Mouse (Mus musculus): Measurements from ENCODE around the gene Gm3336.

Gm3336 gene

DNA sequence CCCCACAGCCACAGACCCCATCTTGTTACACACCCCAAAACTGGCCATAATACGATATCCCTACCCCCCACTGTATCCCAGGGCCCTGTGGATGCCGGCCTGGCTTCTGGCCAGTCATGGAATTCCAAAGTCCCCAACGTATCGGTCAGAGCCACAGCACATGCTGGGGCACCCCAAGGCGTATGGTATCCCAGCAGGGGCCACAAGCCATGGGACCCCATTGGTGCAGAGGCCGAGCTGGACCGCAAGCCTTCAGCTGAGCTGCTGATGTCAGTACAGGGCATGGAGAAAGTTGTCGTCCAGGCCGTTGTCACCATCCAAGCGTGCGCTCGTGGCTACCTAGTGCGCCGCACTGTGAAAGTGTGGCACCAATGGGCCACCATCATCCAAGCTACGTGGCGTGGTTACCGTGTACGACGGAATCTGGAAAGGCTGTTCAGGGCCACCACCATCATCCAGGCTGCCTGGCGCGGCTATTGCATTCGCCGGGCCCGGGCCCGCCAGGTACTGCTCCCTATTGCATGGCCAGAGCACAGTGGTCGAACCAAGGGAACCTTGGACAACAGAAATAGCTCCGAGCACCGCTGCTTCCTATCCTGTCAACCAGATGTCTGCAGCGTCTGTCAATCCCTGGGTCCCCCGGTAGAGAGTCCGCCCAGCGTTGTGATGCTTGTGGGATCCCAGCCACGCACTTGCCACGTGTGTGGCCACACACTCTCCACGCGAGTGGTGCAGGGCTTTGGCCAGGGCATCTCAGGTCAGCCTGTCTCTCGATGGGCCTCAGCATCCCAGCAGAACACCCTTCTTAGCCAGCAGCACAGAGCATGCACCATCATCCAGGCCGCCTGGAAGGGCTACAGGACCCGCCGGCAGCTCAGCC is 1.6 kb upstream of the Gm3336 start:
- no peak for DNase-seq (ENCODE audit: low spot score in 2 of 2)

DNA sequence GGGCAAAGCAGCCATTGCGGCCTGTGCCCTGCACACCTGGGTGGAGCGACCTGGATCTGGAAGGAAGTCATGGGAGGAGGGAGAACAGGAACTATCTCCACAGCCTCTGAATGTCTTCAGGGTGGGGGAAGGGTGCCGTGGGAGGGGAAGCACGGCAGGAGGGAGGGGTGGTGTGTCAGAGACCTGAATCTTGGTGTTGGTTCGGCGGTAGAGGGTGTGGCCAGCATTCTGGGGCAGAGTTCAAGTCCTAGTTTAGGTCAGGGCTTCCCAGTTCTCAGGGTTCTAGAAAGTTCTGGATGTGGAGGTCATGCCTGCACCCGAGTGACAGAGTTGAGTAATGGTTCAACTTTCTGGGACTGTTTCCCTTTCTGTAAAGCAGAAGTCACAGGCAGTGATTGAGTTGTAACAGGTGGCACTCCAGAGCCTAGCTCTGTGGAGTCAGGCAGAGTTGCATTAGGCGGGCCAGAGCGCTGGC is 1.5 kb downstream of the Gm3336 start:
- no peak for DNase-seq (ENCODE audit: low spot score in 2 of 2)

DNA sequence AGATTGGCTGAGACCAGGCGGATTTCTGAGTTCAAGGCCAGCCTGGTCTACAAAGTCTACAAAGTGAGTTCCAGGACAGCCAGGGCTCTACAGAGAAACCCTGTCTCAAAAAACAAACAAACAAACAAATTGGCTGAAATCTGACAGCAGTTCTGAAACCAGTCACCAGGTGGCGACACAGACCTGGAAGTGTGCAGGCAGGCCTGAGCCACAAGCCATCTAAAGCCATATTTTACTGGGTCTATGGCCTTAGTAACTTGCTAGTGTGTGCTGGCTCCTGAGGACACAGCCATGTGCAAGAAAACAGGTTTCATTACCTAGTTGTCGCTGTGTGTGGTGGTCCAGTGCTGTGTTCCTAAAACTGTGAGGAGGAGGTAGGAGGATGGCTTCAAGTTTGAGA is 2.4 kb downstream of the Gm3336 start:
- peak in 1 of 2 experiments; percentile 73 for DNase-seq (ENCODE audit: low spot score in 2 of 2)

DNA sequence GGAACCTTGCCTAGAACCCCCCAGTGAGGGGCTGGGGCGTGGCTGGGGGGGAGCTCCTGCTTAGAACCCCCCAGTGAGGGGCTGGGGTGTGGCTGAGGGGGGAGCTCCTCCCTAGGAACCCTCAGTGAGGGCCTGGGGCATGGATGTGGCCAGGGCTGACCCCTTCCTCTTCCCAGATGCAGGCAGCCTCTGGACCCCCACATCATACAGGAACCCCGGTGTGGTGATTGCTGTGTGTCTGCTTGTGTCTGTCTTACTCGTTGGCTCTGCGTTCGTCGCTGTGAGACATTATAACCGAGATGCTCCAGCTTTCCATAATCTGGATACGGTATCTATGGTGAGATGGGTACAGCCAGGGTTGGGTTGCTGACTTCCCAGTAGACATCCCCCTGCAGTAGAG is 3.3 kb downstream of the Gm3336 start:
- no peak for DNase-seq (ENCODE audit: low spot score in 2 of 2)

DNA sequence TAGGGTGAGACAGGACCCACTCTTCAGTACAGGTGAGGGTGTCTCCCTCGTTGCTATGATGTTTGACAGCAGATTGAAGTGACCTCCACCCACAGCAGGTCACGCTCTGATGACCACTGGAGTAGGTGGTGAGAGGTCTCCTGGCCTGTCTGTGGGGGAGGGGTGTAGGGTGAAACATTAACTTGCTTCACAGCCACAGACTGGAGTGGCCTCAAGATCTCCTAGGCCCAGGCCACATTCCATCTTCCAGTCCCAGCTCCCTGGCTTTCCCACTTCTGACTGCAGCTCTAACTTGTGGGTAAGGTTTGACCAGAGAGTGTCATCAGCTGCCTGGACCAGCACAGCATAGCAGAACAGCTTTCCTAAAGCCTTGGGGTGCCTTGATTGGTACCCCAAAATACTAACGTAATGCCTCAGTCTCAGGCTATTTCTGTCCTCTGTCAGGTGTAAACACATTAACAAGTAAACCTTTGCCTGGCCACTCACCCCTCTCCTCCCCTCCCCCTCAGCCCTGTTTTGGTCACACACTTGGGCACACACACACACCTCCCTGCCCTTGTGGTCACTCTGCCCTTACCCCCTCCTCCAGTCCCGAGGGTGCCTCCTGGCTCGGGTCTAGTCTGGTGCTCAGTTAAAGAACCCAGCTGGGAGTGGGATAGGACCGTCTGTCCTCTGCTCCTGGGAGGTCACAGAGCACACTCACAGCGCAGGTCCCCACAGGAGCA is 5.3 kb downstream of the Gm3336 start, which contains the start of gene Pde4c:
Pde4c (plus strand) TSS at position 235 of the 725 bp plus-strand sequence.
- DNase-seq (ENCODE audit: low spot score in 2 of 2): no peak

DNA sequence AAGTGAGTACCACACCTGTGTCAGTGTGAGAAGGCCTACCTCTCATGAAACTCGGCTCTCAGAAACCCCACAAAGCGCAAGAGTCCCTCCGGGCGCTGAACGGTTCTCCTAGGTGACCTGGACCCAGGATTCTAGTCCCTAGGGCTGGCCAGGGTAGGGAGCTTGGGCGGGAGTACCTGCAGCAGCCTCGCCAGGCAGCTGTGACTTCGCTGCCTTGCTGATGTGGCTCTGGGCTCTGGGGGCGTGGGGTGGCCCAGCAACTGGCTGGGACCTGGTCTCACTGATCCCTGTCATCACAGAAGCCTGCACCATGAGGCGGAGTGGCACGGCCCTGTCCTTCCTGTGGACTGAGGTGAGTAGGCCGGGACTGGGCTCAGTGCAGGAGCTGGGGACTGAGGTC is 5.9 kb downstream of the Gm3336 start:
- DNase-seq (ENCODE audit: low spot score in 2 of 2): no peak

DNA sequence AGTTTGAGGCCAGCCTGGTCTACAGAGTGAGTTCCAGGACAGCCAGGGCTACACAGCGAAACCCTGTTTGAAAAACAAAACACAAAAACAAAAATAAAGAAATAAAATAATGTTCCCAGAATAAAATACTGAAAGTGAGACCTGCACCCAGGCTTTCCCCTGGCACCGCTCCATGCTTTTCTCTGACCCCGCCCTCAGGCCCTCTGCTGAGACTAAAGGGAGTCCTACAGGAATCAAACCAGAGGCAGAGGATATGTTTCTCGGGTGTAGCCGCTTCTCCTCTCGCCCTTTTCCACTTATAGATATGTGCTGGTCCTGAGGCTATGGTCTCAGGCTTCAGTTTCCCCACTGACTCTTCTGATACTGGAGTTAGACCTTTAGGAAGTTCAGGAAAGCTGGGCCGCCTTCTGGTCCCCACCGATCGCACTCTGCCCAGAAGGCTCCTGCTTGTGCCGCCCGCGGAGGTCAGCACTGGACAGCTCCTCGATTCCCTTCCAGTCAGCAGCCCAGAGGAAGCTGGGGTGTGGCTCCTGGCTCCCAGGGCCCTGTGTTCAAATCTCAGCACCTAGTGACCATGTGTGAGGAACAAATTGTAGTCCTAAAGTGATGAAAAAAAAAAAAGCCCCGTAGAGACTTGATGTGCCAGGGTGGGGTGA is 7.6 kb downstream of the Gm3336 start:
- DNase-seq (ENCODE audit: low spot score in 2 of 2): no peak

DNA sequence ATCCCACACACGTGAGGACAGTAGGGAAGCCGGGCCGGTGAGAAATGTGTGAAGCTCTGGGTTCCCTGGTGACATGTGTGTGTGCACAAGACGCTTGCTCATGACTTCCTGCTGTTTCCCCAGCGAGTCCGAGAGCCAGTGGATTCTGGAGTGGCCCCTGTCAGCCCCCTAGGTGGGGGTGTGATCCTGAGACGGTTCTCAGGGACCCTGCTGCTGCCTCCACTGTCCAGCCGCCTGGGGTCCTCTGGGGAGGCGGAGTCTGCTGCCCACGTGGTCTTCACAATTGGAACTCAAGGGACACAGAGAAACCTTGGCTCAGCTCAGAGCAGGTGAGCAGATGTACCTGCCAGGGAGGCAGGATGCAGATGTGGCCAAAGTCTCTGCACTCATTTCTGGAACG is 8.4 kb downstream of the Gm3336 start:
- DNase-seq (ENCODE audit: low spot score in 2 of 2): no peak

DNA sequence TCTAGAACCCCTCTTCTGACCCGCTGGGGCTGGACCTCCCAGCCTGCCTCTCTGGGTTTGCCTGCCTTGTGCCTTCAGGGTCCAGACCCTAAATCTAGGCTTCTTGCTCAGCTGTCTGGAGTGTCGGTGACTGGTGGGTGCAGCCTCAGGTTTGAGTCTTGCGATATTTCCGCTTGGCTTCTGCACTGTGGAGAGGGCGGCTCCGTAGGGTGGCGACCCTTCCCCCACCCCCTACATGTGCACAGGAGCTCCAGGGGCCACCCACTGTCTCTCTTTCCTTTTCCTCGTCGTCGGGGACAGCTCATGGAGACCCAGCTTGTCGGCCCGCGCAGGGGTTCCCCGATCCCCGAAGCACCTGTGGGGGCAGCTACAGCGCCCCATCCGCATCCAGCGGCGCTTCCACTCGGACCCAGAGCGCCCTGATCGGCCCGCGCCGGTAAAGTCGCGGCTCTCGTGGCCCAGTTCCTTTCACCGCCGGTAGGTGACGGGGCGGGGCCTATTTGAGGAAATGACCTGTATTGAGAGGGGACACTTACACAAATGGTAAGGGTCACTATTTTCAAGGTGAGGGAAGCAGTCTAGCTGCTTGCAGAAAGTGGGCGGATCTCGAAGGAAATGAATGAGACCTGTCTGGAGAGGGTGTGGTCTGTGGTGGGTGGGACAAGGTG is 11.6 kb downstream of the Gm3336 start:
- DNase-seq (ENCODE audit: low spot score in 2 of 2): no peak

DNA sequence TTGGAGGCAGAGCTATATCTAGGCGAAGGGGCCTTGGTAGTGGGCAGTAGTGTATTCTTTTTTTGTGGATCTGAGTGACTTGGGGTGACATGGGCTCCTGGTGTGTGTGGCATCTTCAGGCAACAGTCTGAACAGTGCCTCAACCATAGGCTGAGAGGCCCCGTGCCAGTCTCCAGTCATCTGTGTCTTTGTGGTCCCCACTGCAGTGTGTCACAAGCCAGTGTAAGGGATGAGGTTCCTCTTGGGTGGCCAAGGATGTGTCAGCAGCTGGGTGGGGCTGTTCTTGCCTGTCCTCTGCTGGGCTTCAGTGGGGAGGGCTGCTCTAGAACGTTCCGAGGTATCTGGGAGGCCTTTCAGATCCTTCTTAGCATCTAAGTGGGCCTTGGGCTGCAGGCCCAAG is 12.6 kb downstream of the Gm3336 start:
- DNase-seq (ENCODE audit: low spot score in 2 of 2): no peak

DNA sequence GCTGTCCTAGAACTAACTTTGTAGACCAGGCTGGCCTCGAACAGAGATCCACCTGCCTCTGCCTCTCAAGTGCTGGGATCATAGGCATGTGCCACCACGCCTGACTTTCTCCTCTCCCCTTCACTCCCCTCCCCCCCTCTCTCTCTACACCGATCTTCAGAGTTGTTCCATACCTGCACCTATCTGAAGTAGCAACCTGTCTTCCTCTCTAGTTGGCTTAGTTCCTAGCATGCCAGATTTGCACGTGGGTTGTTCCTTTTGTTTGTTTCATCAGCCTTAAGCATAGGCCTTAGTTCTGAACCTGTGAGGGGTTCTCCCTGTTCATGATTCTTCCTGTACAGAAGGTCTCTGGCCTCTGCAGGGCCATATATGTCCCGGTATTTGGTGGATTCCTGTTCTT is 19.4 kb downstream of the Gm3336 start:
- DNase-seq (ENCODE audit: low spot score in 2 of 2): no peak

DNA sequence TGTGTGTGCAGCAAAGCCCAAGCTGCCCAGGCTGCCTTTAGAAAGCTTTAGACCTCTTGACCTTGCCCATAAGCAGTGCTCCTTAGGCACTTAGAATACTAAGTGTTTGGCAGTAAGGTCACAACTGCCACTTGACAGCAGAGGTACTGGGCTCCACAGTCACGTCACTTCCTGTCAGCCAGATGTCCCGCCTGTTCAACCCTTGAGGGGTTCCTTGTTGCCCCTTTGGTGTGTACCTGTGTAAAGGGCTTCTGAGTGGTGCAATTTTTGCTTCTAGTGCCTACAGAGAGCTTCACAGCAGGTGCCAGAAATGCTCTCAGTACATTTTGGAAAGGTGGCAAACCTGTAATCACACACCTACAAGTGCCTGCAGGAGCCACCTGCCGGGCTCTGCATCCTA is 19.9 kb downstream of the Gm3336 start:
- DNase-seq (ENCODE audit: low spot score in 2 of 2): no peak

DNA sequence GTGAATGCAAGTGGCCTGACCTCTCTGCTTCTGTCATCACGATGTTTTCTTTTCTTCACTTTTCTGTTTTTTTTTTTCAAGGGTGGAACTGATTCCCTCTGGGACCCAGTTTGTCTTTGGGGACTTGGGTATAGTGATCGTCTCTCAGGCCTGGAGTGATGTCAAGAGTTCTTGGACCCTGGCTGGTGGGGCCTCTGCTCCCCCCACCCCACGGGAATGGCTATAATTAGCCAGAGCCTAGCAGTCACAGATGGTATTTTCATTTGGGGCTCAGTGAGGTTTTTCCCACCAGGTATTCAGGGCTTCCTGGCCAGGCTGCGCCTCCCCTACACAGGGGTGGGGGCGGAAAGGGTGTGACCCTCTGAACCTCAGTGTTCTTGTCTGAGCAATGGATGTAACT is 23.3 kb downstream of the Gm3336 start:
- DNase-seq (ENCODE audit: low spot score in 2 of 2): no peak

DNA sequence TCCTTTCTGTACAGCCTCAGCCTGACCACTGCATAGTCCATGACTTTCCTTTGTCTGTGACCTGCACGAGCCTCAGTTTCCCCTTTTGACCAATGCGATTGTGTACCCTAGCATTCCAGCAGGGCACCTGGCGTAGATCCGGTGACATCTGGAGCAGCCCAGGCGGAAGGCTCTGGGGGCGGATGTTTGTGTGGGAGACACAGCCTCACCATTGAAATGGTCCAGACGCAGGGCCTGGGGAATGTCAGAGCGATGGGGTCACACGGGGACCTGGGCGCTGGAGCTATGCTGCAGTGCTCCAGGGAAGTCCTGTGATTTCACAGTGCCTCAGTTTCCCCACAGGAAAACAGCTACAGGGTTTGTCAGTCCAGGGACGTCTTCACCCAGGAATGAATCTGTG is 23.8 kb downstream of the Gm3336 start:
- DNase-seq (ENCODE audit: low spot score in 2 of 2): no peak

DNA sequence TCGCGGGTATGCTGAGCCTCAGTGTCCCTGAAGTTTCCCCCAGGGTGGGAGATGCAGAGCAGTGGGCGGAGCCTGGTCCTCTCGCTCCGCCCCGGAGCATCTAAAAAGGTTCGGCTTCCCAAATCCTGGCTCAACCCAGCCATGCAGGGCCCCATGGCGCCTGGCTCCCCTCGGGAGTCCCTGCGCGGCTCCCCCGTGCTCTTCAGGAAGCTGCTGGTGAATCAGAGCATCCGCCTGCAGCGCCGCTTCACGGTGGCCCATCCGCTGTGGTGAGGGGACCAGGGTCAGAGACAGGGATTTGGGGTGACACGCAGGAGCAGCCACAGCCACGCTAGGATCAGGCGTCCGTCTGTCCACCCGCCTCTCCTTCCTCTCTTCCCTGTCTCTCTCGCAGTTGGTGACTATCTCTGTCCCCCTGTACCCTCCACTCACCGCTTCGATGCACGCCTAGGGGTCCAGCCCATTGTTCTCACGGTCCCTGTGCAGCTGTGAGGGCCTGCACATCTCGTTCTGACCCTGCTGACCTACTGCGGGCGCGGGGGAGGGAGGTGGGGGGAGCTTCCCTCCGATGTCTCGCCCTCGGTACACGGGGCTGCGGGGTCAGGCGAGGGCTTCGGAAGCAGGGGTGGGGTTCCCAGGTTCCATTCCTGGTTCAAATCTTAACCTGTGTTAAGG is 24.8 kb downstream of the Gm3336 start:
- DNase-seq (ENCODE audit: low spot score in 2 of 2): no peak

DNA sequence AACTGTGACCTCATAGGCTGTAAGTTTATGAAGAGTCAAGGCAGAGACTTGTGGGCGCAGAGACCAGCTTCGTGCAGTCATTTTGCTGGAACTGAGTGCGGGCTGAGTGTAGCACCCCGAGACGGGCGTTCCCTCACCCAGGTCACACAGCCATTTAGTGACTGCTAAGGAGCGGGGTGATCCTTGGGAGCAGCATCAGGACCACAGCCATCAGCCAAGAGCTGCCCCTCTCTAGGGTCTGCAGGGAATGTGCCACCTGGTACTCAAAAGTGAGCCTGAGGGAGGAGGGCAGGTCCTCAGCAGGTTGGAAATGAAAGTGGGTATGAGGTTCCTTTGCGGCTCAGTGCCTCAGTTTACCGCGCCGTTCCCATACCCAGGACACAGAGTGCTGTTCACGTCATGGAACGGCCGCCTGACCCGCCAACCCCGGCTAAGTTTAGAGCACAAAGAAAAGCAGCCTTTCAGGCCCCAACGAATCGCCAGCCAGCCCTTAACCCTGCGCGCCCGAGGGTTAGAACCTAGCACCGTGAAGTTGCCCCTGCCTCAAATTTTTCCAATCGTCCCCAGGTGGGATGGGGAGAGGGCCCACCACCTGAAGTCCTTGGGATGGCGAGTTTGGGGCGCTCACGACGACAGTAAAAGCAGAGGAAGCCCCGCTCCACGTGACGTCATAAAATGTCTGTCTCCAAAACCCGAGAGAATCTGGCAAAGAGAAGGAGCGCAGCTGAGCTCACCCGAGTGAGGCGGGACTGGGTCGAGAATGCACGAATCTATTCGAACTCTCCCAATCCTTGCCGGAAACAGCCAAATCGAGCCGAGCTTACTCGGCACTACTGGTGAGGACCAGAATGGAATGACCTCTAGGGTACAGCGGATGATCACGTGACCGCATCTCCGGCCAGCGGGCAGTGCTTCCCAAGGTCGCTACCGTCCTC is 25.6 kb downstream of the Gm3336 start:
- peak in 1 of 2 experiments; percentile 33 for DNase-seq (ENCODE audit: low spot score in 2 of 2)

DNA sequence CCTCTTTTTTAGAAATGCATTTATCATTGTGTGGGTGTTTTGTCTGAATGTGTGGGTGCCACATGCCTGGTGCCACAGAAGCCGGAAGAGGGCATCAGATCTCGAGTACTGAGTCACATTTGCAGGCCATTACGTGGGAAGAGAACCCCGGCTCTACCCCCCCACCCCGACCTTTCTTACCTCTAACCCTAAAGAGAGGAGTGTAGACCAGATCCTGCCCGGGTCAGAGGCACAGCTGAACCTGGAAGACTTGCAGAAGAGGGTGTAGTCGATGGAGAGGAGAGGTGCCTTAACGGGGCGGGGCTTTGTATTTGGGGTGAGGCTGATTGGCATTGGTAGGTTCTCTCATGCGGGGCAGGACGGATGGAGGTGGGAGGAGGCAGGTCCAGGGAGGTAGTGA is 26.5 kb downstream of the Gm3336 start:
- DNase-seq (ENCODE audit: low spot score in 2 of 2): no peak

DNA sequence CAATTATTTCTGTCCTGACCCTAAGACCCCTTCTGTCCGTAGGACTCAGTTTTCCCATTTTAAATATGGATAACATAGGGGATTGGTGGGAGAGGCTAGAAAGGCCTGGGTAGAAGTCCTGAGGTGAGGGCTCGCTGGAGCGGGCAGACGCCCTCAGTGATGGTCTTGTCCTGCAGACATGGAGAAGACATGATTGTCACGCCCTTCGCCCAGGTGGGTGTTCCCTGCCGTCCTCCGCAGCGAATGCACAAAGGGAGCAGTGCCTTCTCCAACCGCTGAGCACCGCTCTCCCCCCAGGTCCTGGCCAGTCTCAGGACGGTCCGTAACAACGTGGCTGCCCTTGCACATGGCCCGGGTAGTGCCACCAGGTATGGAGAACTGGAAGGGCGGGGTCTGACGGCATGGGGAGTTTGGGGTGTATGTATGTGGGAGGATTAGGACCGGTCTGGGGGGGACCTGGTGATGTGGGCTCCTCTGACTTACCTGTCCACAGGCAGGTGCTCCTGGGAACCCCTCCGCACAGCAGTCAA is 27.4 kb downstream of the Gm3336 start:
- no peak for DNase-seq (ENCODE audit: low spot score in 2 of 2)

DNA sequence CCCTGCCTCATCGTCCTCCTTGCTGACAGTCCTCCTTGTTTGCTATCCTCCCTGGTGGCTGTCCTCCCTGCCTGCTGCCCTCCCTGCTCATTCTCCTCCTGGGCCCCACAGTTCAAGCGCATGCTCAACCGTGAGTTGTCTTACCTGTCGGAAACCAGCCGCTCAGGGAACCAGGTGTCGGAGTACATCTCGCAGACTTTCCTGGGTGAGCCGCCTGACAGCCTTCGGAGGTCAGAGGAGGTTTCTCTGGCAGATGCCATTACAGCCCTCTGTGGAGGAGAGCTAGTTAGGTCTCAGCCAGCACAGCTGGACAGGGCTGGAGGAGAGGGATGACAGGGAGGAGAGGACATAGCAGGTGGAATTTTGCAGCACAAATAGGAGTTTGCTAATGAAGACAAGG is 28.3 kb downstream of the Gm3336 start:
- no peak for DNase-seq (ENCODE audit: low spot score in 2 of 2)

All from frontal cortex, postnatal 10 days (tissue).